Mouse (Mus musculus) urinary bladder, postnatal 4 days (tissue): ENCODE measurements around the gene Ltk.

ENCODE experiments used
- DNase-seq, 2 experiments: peaks; one replicate each; pipeline ENCODE4 v3.0.0; 2021 to 2022; ENCODE audit warnings: low spot score in 2 of 2

Gene Ltk

GRCm38 (mm10) chr2:119760251-119760650 lies at the start of gene Ltk:
TSS of gene Ltk (minus strand) at chr2:119760431.
- no peak for DNase-seq

- DNase-seq: no peak
Observed at GRCm38 (mm10) chr2:119808881-119809280, 48.6 kb upstream of the Ltk start.

DNA sequence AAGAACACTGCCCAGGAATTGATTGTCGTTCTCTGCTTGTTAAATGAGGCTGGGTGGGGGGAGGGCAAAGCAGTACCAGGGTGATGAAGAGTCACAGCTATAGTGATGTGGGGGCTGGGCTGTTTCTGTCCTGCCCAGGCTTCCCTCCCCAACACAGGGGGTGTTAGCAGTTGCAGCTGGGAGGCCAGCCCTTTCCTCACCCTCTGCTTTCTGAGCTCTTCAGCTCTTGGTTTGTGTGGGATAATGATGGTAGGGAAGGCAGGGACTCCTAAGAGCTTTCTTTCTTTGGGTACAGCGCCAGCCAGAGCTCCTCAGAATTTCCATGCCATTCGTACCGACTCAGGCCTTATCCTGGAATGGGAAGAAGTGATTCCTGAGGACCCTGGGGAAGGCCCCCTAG lies 48.2 kb upstream of the Ltk start:
- no peak for DNase-seq

DNA sequence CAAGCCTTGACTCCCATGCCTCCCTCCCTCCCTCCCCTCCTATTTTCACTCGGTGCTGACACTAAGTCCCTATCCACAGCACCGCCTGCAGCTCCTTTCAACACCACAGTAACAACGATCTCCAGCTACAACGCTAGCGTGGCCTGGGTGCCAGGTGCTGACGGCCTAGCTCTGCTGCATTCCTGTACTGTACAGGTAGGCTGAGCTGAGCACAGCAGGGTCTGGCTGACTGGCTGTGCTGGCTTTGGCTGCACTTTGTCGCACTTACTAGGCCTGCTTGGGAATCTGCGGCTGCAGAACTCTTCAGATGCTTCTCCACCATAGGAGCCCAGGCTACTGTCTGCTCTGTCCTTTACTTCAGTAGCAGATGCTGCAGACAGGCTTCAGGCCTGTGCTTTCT lies 45.3 kb upstream of the Ltk start:
- DNase-seq: no peak

DNA sequence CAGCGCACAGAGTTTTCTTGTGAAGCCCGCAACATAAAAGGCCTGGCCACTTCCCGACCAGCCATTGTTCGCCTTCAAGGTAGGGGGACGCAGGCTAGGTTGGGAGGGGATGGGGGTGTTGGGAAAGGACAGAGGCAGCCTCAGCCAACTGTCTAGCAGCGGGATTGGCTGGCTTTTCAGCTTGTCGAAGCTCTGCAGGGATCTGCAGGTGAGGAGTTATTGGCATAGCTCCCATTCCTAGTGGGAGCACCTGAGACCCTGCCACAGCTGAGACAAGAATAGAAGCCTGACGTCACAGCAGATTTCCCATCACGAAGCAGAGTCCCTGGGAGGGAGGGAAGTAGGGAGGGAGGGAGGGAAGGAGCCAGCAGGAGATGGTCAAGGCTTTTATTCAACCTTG lies 44.5 kb upstream of the Ltk start:
- no peak for DNase-seq

GRCm38 (mm10) chr2:119804275-119804628 lies 44.0 kb upstream of the Ltk start:
- no peak for DNase-seq

DNA sequence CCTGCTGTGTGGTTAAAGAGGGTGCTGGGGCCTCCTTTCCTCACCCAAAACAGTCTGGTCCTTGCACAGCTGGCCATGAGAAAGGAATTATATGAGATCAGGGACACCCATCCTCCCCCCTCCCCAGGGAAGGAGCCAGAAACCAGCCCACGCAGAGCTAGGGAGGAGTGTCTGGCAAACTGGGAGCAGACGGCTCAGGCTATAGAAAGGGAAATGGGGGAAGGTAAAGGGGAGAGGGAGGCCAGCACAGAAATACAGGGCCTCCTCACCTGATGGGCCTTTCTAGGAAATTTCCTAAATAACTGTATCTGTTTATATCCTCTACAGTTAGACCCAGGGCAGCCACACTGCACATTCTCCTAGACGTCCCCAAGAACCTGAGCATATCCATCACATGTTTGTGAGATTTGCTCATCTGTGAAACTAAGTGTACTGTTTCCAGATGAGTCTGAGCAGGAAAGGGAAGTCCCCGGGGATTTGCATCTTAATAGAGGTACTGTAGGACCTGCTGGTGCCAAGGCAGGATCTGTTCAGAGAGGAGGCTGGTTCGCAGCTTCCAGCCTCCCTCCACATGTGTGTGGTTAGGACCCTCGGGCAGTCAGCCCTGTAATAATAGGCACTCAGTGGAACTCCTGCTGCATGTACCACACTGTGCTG lies 43.5 kb upstream of the Ltk start:
- DNase-seq: no peak

- peak in 1 of 2 experiments; percentile 40 for DNase-seq
Observed at GRCm38 (mm10) chr2:119802767-119803617, 42.8 kb upstream of the Ltk start.

DNA sequence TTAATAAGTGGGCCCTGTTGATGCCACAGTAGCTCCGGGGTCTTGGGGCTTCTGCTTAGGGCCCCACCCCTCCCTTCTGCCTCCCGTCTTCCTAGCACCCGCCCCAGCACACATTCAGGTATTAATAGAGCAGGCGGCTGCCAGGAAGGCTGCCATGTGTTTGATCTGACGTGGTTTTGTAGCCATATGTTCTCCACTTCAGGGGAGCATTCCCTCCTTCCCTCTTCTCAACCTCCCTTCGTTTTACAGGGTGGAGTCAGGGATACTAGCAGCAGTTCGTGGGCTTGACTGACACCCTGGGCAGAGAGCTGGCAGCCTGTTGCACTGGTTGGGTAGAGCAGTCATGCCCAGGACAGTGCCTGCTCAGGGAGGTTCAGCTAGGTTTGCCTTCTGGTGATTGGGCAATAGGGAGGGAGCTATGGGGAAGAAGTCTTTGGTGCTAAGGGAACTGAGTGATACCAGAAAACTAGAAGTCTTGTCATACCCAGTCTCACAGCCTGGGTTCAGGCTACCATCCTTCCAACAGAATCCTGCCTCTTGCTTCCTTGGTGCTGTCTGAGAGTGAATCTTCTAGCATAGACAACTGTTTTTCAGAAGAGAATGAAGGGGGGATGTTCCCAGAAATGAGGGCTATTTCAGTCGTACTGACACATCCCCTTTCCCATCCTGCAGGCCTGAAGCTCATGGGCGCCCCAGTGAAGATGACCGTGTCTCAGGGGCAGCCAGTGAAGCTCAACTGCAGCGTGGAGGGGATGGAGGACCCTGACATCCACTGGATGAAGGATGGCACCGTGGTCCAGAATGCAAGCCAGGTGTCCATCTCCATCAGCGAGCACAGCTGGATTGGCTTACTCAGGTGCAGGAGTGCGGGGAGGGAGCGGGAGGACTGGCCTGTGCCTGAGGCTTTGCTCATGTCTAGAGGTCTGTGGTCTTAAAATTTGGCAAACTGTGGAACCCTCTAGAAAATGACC lies 40.9 kb upstream of the Ltk start:
- DNase-seq: no peak

DNA sequence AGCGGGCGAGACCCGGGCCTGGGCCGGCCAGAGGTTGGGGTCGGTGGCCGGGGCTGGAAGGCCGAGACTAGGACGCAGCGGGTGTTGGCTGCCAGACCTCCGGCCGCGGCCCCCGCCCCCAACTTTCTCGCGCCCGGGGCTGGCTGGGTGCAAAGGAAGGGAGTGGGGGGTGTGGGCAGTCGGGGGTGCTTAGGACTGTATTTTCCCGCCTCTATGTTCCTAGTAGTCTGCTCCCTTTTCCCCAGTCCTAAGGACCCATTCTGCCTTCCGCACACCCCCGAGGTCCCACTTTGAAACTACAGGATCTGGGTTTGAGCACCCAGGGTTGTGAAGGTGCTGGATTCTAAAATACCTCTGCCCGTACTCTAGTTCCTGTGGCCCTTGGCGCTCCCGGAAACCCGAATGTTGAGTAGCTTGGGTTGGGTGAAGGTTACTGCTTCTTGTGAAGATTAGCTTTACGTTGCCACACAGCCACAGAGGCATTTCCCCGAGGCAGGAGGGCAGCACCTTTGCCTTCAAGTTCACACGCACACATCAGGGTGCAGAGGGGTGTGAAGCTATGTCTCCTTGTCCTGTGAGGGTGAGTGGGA lies 39.8 kb upstream of the Ltk start:
- DNase-seq: no peak

- peak in 1 of 2 experiments; percentile 51 for DNase-seq
Observed at GRCm38 (mm10) chr2:119799181-119799960, 39.1 kb upstream of the Ltk start.

GRCm38 (mm10) chr2:119798246-119798927 lies 38.2 kb upstream of the Ltk start:
- DNase-seq: peak; percentile 73 to 76

- no peak for DNase-seq
Observed at GRCm38 (mm10) chr2:119797279-119797783, 37.1 kb upstream of the Ltk start, which contains the start of gene Tyro3. TSS of gene Tyro3 (plus strand) at chr2:119797733.

DNA sequence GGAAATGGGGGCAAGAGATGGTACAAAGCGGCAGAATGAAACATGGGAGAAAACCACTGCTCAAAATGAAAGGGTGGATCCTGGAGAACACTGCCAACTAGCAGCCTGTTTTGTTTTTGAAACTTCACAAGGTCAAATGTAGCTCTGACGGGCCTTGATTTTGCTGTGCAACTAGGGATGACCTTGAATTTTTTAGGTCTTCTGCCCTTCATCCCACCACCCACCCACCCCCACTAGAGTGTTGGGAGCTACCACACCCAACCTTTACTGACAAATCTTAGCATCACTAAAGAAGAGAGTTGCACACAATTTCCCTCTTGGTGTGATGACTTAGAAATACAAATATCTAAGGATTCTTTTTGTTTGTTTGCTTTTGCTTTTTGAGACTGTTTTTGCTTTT lies 29.8 kb upstream of the Ltk start:
- DNase-seq: no peak

GRCm38 (mm10) chr2:119787206-119787883 lies 27.1 kb upstream of the Ltk start, which contains the start of gene Rpap1:
TSS of gene Rpap1 (minus strand) at chr2:119787537.
- DNase-seq: peak; percentile 74 to 84

- no peak for DNase-seq
Observed at GRCm38 (mm10) chr2:119767246-119767645, 7.0 kb upstream of the Ltk start.

DNA sequence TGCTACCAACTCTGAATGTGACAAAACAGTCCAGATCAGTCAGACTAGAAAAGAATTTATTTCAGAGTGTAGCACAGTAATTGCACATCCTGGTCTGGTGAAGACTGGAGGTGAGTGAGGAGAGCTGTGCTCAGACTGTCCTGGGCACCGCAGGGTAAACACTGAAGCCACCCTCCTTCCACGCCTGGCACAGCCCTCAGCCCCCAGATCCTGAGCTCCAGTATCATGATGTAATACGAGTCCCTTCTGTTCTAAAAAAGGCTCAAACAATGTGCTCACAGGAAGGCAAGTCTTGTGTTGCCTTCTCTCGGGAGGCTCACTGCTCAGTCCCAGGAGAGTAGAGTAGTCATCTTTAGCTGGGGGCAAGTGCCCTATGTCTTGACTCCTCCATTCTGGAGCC lies 3.7 kb upstream of the Ltk start:
- DNase-seq: no peak

GRCm38 (mm10) chr2:119762276-119762675 lies 2.0 kb upstream of the Ltk start:
- DNase-seq: no peak
